15 mouse cellular contexts compared by ENCODE assay signal in the genomic region with DNA sequence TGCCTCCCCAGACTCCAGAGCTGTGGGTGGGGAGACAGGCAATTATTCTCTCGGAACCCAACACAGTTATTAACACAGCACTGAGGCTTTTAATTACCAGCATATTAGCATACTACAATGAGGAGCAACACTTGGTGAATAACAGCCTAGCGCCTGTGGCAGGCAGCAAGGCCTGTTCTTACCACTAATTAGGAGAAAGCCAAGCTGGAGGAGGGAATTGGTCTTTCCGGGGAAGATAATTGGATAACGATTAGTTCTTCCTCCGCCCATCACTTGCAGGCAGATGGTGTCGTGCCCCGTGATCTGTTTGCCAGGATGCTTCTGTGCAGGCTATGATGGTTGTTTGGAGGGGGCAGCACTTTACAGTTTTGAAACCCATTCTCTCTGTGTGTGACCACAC.
DNase-seq lines count a peak whose midpoint lies in the region; ATAC-seq and TF ChIP-seq lines count a peak whose summit lies in the region.
"Had no signal": no experiment of that assay in that cellular context is flagged by ENCODE, and none has a peak within 500 bp of the region (broad histone marks: within the 10 kb centered on the region; RNA-seq: fewer than 3 reads in every experiment).

No protein-coding gene starts in this region.

- ATAC-seq in forebrain, embryonic 12.5 days (ENCODE audit: low FRiP score): peak; percentile 91
- peak; percentile 83 for ATAC-seq in neural tube, embryonic 13.5 days (ENCODE audit: low read depth)
- no peak for ATAC-seq in intestine, postnatal 0 days
- ATAC-seq: activated CD4-positive, CD25-positive, alpha-beta regulatory T cell, adult 4 months had no signal

- 11% methylated on average over 7 of the region's 7 CpGs for WGBS in forebrain, embryonic 12.5 days
- whole genome bisulfite sequencing in neural tube, embryonic 13.5 days: 9% methylated on average over 7 of the region's 7 CpGs
- WGBS in intestine, postnatal 0 days: 64% methylated on average over 7 of the region's 7 CpGs

- DNase-seq in cerebellum, postnatal 10 days: peak; percentile 62 to 66
- DNase-seq in cerebellum, adult 11-12 months: no peak
- peak; percentile 41 to 76 for DNase-seq in layer of hippocampus, adult 18-20 months (ENCODE audit: low spot score in 2 of 2)
- DNase-seq in frontal cortex, adult 2 months (ENCODE audit: extremely low spot score in 1 of 2, low spot score in 1 of 2): no peak
- no peak for DNase-seq in frontal cortex, postnatal 14 days (ENCODE audit: low spot score in 2 of 2)
- DNase-seq: gastrocnemius, postnatal 14 days; lung, postnatal 4 days; thymus, adult 2 months had no signal

- no peaks in the 10 kb centered on the region for H3K9me3 ChIP-seq in forebrain, embryonic 12.5 days
- H3K9me3 ChIP-seq in neural tube, embryonic 13.5 days: no peaks in the 10 kb centered on the region
- H3K9me3 ChIP-seq in intestine, postnatal 0 days (ENCODE audit: control insufficient read depth): no peaks in the 10 kb centered on the region
- H3K9me3 ChIP-seq: embryonic facial prominence, embryonic 13.5 days; limb, embryonic 15.5 days had no signal

- H3K4me3 ChIP-seq in forebrain, embryonic 12.5 days (replicated peaks): no peak overlapping the region
- H3K4me3 ChIP-seq in neural tube, embryonic 13.5 days: no peak overlapping the region
- H3K4me3 ChIP-seq in intestine, postnatal 0 days (ENCODE audit: low read depth, low read length): no peak overlapping the region
- H3K4me3 ChIP-seq: embryonic facial prominence, embryonic 13.5 days; limb, embryonic 15.5 days had no signal

- no peak overlapping the region for H3K9ac ChIP-seq in forebrain, embryonic 12.5 days
- no peak overlapping the region for H3K9ac ChIP-seq in neural tube, embryonic 13.5 days
- H3K9ac ChIP-seq in intestine, postnatal 0 days (ENCODE audit: low read depth, low read length): no peak overlapping the region
- H3K9ac ChIP-seq: embryonic facial prominence, embryonic 13.5 days; limb, embryonic 15.5 days had no signal

- H3K4me2 ChIP-seq in forebrain, embryonic 12.5 days: no peak overlapping the region
- no peak overlapping the region for H3K4me2 ChIP-seq in neural tube, embryonic 13.5 days
- no peak overlapping the region for H3K4me2 ChIP-seq in intestine, postnatal 0 days (replicated peaks; ENCODE audit: low read depth)
- H3K4me2 ChIP-seq: embryonic facial prominence, embryonic 13.5 days; limb, embryonic 15.5 days had no signal

- H3K27me3 ChIP-seq in forebrain, embryonic 12.5 days: peaks cover 86% of the 10 kb centered on the region
- no peaks in the 10 kb centered on the region for H3K27me3 ChIP-seq in neural tube, embryonic 13.5 days
- no peaks in the 10 kb centered on the region for H3K27me3 ChIP-seq in intestine, postnatal 0 days (replicated peaks; ENCODE audit: control insufficient read depth, insufficient read depth, low read length)
- H3K27me3 ChIP-seq: embryonic facial prominence, embryonic 13.5 days; limb, embryonic 15.5 days had no signal

- peak overlapping the region; percentile 80 for H3K27ac ChIP-seq in forebrain, embryonic 12.5 days
- peak overlapping the region; percentile 62 for H3K27ac ChIP-seq in neural tube, embryonic 13.5 days (replicated peaks)
- H3K27ac ChIP-seq in intestine, postnatal 0 days (ENCODE audit: low read depth, low read length): no peak overlapping the region
- H3K27ac ChIP-seq: embryonic facial prominence, embryonic 13.5 days; kidney, postnatal 0 days; limb, embryonic 15.5 days had no signal

- peaks cover 18% of the 10 kb centered on the region for H3K4me1 ChIP-seq in forebrain, embryonic 12.5 days
- H3K4me1 ChIP-seq in neural tube, embryonic 13.5 days (replicated peaks): peaks cover 26% of the 10 kb centered on the region
- no peaks in the 10 kb centered on the region for H3K4me1 ChIP-seq in intestine, postnatal 0 days (replicated peaks; ENCODE audit: control insufficient read depth, insufficient read depth, low read length)

- TF ChIP-seq CTCF in intestine, postnatal 0 days (IDR thresholded peaks at IDR 0.05; ENCODE audit: low read depth): no peak

- H3K36me3 ChIP-seq in forebrain, embryonic 12.5 days (replicated peaks): no peaks in the 10 kb centered on the region
- no peaks in the 10 kb centered on the region for H3K36me3 ChIP-seq in neural tube, embryonic 13.5 days
- H3K36me3 ChIP-seq in intestine, postnatal 0 days (ENCODE audit: control insufficient read depth, insufficient read depth): no peaks in the 10 kb centered on the region
- H3K36me3 ChIP-seq: embryonic facial prominence, embryonic 13.5 days; limb, embryonic 15.5 days had no signal

Comparison
In these comparisons a context has a peak if more than half of its experiments do, and no peak if none do; other contexts are left out.
1. DNase-seq: peak in cerebellum, postnatal 10 days (2 of 2) and layer of hippocampus, adult 18-20 months (2 of 2); none in cerebellum, adult 11-12 months (single experiment), frontal cortex, adult 2 months (0 of 2) and frontal cortex, postnatal 14 days (0 of 2).